13 mouse cellular contexts compared by ENCODE assay signal in genomic region chr16:78537322-78537721, GRCm38 (mm10).
"Had no signal": no experiment of that assay in that cellular context is flagged by ENCODE, and none has a peak within 500 bp of the region (broad histone marks: within the 10 kb centered on the region; RNA-seq: fewer than 3 reads in every experiment).

No protein-coding gene starts in this region.

- H3K36me3 ChIP-seq: midbrain, embryonic 15.5 days; neural tube, embryonic 12.5 days had no signal

- DNase-seq: kidney, adult 2 months; kidney, postnatal 14 days; left cerebral cortex, postnatal 4 days; lung, adult 2 months; lung, postnatal 4 days; right cerebral cortex, postnatal 14 days; thymus, postnatal 36 days had no signal

- H3K9me3 ChIP-seq: kidney, embryonic 15.5 days; limb, embryonic 13.5 days; midbrain, embryonic 15.5 days; neural tube, embryonic 12.5 days had no signal

- H3K4me1 ChIP-seq: kidney, embryonic 15.5 days; limb, embryonic 13.5 days; midbrain, embryonic 15.5 days; neural tube, embryonic 12.5 days had no signal

- H3K27ac ChIP-seq: kidney, embryonic 15.5 days; limb, embryonic 13.5 days; liver, embryonic 14.5 days; midbrain, embryonic 15.5 days; neural tube, embryonic 12.5 days had no signal

- H3K4me2 ChIP-seq: kidney, embryonic 15.5 days; limb, embryonic 13.5 days; midbrain, embryonic 15.5 days; neural tube, embryonic 12.5 days had no signal

- H3K9ac ChIP-seq: kidney, embryonic 15.5 days; limb, embryonic 13.5 days; liver, embryonic 14.5 days; midbrain, embryonic 15.5 days; neural tube, embryonic 12.5 days had no signal

- ATAC-seq: lung, postnatal 0 days; midbrain, embryonic 15.5 days had no signal

- H3K4me3 ChIP-seq: kidney, embryonic 15.5 days; limb, embryonic 13.5 days; midbrain, embryonic 15.5 days; neural tube, embryonic 12.5 days had no signal

- H3K27me3 ChIP-seq: kidney, embryonic 15.5 days; limb, embryonic 13.5 days; midbrain, embryonic 15.5 days; neural tube, embryonic 12.5 days had no signal
